Mouse (Mus musculus) layer of hippocampus, postnatal 10 days (tissue): ENCODE data around the gene Gm49378. TPM values are rescaled to one million over a fixed set of nuclear protein-coding genes. Genes with fewer than 3 reads are reported as not detected.

Experiments
- DNase-seq, 2 experiments: peaks; one replicate each; pipeline ENCODE4 v3.0.0; 2021; ENCODE audit warnings: low spot score in 2 of 2
- total RNA-seq, 2 experiments: library from RNA; stranded (reverse); gene quantifications; 2 replicates each; pipeline ENCODE4 v1.2.3; 2021

Gm49378 gene
- total RNA-seq, 2 experiments from 2014 or later: 3.0 to 6.1 TPM

DNA sequence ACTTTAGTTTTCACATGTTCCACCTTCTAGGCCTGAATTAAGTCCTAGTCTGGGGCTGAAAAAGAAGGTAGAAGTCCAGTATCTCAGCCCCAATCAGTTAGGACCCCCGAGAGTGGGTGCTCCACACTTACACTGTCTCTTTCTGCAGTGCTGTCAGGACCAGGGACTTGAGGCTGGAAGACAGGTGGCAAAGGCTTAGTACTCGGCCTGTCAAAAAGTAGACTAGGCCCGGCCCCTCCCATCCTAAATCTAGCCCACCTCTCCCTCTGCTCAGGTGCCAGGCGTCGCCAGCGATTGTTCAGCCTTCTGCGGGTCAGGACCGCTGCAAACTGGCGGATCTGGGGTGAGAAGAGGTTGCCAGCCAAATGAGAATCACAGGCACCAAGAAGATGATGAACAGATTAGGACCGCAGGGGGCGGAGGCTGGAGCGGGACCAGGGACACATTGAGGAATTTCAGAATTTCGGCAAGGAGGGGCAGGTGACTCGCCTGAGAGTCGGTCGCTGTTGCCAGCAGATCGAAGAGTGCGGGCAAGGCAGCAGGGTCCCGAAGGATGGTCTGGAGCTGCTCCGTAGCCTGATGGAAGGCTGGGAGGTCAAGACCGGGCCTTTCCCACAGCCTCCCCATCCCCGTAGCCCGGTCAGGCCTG, 2.7 kb downstream of the Gm49378 start:
- no peak for DNase-seq

DNA sequence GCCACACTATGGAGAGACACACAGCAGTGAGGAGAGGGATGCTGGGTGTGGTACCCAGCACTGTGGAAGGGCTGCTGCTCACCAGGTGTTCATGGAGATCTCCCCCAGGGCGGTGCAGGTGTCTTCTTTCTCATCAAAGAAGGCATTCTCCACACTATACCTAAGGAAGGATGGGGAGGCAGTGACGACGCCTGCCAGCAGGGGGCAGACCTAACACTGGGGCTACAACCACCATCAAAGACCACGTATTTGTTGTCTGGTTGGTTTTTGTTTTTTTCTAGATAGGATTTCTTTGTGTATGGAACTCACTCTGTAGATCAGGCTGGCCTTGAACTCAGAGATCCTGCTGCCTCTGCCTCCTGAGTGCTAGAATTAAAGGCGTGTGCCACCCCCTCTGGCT, 8.4 kb downstream of the Gm49378 start:
- peak; percentile 44 to 45 for DNase-seq

DNA sequence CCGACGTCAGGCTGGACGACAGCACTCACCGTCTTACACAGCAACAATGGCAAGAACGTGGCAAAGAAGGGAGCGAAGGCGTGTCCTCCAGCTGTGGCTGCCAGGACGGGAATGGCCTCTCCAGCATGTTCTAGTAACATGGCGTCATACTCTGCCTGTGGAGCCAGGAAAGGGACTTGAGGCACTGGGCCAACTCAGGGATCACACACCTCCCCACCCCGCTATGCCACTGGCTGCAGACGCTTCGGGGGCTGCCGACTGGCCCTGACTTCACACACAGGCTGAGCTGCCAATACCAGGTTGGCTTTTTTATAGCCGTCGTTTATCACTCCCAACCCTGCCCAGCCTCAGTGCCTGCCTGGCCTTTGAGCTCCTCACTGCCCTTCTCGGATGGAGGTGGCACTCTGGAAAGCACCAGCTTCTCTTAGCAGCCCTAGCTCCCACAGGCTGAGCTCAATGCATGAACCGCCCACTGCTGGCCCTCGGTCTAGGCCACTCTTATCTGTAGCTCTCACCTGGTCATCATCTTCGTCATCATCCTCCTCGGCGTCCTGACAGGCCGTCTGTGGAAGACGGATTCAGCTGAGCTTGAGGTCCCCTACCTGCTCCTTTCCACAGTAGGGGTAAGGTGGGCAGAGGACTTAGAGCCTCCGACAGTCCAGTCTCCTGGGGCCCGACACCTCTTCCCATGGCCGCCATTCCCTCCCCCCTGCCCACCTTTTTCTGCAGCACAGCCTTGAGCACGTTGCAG, 9.4 kb downstream of the Gm49378 start:
- no peak for DNase-seq

DNA sequence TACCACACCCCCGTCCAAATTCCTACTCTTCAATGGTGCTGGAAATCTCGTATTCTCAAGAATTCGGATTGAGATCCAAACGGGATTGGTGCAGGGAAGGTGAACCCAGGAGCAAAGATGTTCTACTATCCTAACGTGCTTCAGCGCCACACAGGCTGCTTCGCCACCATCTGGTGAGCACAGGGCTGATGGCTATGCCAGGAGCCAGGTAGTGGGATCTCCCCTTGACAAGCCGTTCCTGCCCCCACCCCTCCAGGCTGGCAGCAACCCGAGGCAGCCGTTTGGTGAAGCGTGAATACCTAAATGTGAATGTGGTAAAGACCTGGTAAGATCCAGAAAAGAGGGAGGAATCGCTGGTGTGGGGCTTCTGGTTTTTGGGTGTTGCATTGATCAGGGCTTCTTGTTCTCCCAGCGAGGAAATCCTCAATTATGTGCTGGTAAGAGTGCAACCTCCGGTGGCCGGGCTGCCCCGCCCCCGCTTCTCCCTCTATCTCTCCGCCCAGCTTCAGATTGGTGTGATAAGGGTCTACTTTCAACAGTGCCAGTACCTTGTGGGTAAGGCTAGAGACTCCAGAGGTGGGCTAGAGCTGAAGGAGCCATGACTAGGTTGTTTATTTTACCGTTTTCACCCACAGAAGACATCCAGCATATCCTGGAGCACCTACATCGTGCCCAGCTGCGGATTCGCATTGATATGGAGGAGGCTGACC, 19.1 kb downstream of the Gm49378 start:
- DNase-seq: no peak

DNA sequence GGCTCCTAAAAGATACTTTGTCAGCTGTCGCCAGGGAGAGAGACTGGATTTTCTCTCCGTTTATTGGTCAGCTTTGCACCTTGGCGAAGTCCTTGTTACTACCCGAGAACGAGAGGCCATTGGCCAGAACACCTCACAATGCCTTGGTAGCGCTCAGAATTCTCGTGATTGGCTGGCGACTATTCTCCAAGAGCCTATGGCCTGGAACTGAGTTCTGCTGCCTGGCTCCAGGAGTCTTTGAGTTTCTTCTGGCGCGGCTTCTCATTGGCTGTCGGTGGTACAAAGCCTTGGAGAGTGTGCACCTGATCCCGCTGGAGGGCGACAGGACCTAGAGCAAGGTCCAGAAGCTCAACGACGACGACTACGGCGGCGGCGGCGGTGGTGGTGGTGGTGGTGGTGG, 19.9 kb downstream of the Gm49378 start, which contains the start of gene Rec8:
Gene Rec8, plus strand, starts transcription at position 216 of the 400 bp plus-strand sequence.
- DNase-seq: no peak

DNA sequence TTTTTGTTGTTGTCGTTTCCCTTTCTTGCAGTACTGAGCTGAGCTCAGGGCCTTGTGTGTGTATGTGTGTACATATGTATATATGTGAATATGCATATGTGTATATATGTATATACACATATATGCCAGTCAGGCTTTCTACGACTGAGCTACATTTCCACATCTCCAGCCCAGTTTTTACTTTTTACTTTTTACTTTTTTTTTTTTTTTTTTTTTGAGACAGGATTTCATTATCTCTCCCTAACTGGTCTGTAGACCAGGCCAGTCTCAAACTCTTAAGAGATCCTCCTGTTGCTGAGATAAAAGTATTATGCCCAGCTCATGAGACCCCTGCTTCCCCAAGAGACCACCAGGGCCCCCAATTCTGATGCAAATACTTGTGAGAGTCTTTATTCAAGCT, 20.9 kb downstream of the Gm49378 start:
- DNase-seq: no peak

DNA sequence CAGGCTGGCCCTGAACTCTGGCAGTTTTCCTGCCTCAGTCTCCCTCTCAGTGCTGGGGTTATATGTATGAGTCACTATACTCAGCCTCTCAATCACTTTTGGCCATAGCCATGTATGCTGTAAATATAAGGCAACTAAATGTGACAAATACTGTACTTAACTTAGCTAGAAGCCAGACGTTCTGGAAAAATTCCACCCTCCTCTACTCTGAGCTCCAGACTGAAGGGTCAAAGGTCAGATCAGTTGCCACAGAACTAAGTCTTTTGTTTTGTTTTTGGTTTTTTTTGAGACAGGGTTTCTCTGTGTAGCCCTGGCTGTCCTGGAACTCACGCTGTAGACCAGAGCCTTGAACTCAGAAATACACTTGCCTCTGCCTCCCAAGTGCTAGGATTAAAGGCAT, 21.8 kb downstream of the Gm49378 start:
- no peak for DNase-seq

DNA sequence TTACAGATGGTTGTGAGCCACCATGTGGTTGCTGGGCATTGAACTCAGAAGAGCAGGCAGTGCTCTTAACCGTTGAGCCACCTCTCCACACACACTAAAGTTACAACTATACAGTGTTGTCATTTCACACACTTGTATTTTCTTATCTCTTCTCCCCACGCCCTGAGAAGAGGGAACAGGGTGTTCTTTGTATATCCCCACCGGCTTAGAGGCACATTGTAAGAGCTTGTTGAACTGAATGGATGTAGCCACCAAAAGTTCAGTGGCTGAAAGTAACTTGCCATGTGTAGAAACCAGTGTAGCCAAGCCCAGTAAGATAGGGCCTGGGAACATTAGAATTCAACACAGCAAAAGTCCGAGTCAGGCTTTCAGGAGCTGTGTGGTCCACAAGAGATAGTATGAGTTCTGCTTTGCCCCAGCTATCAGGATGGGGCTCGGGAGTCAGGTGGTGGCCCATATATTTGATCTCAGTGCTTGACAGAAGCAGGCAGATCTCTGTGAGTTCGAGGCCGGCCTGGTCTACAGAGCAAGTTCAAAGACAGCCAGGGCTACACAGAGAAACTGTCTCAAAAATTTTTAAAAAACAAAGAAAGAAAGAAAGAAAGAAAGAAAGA, 23.0 kb downstream of the Gm49378 start:
- no peak for DNase-seq

DNA sequence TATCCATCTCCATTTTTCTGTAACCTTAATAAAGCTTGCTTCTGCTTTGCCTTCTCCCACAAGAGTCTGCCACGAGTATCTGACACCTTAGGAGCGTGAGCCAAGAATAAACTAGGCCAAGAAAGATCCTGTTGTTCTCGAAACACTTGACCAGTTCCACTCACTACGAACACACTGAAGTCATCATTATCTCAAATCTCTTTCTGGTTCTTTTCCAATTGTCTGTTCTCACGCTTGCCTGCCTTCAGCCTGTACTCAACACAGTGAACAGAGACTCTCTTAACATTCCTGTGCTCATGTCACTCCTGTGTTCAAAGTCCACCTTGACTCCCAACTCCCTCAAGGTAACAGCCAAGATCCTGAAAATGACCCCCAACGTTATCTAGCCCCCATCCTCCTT, 24.3 kb downstream of the Gm49378 start:
- DNase-seq: no peak

DNA sequence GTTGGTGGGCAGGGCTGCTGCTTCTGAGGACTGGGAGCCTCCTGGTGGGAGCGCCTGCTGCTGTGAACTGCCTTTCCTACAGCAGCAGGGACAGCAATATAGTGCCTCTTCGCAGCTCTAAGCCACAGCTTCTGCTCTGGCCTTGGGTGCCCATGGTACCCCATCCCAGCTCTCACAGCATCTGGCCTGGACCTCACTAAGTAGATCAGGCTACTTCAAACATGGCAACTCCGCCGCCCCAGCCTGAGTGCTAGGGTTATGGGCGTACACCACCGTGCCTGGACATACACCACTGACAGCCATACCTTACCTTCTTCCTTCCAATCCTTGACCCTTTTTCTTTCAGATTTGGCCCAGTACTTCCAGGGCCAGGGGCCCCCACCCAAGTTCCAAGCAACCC, 29.4 kb downstream of the Gm49378 start:
- no peak for DNase-seq

DNA sequence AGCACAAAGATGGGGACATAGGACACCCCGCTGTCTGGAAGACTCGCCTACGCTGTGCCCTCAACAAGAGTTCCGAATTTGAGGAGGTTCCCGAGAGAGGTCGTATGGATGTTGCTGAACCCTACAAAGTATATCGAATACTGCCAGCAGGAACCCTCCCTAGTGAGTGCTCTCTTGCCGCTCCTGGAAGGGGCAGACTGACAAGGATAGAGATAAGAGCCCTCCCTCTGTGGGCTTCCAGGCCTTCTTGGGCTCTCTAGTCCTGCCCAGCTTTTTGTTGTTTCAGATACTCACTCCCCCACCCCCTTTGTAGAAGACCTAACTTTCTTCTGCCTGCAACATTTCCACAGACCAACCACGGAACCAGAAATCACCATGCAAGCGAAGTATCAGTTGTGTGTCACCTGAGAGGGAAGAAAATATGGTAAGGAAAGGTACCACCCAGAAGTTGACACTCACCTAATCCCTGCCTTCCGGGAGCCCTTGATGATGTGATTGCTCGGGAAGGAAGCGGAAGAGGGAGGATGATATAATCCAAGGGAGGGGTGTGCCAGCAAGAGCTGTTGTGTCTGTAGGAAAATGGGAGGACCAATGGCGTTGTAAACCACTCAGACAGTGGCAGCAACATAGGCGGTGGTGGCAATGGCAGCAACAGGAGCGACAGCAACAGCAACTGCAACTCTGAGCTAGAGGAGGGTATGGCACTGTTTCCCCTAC, 31.8 kb downstream of the Gm49378 start:
- no peak for DNase-seq

DNA sequence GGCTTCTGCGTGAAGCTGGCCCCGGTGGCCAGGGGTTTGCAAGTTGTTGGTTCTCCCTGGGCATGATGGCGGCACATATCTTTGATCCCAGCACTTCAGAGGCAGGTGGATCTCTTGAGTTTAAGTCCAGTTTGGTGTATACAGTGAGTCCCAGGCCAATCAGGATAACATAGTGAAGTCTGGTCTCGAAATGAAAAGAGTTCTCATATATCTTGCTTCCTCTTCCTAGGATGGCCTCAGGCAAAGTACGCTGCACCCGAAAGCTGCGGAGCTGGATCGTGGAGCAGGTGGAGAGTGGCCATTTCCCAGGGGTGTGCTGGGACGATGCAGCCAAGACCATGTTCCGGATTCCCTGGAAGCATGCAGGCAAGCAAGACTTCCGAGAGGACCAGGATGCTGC, 32.9 kb downstream of the Gm49378 start:
- DNase-seq: no peak

DNA sequence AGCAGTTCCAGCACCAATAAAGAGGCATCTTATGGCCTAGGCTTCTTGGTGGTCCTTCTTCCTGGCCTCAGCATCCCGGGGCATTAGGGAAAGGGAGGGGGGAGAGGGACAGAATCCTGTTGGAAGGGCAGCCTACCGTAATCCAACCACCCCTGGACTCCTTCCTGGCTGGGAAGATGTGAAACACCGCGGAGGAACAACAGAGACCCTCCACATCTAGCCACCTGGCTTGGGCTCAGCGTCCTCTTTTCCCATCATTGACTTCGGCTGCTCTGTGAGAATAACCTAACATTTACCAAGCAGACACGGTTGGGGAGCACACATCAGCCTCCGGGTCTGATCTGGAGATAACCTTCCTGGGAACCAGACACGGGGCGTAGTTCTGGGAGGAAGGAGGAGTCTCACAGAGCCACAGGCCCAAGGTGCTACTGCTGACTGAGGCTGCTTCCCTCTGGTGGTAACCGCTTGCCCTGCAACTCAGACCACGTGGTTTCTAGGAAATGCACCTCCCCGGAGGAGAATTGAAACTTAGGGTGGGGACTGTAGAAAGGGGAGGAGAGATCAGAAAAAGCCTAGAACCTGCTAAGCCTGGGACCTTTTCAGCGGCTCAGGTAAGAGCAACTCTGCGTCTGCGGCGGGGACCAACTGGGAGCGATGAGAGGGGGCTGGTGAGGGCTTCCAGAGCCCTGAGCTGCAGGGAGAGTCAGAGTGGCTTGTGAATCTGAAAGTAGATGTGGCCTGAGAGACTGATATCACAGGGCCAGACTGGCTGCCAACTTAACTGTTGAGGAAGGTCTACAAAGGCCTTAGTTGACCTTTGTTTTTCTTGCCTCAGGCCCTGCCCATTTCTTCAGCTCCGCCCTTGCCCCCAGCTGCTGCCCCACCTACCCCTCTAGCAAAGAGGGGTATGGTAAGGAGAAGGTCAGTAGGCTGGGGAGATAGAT, 33.8 kb downstream of the Gm49378 start:
- DNase-seq: peak; percentile 85 to 91

DNA sequence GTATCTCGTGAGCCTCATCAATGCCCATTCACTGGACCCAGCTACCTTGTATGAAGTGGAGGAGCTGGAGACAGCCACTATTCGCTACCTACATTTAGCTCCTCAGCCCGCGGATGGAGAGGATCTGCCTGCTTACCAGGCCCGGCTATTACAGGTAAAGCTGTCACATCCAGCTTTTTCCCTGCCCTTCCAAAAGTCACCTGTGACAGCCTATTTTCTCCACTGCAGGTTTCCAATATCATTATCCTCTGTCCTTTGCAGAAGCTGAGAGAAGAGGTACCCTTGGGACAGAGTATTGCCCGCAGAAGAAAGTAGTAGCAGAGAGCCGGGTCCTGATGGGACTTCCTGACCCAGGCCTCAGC, 34.4 kb downstream of the Gm49378 start, which contains the start of gene Irf9:
Gene Irf9, plus strand, starts transcription at position 301 of the 362 bp plus-strand sequence.
- DNase-seq: no peak

DNA sequence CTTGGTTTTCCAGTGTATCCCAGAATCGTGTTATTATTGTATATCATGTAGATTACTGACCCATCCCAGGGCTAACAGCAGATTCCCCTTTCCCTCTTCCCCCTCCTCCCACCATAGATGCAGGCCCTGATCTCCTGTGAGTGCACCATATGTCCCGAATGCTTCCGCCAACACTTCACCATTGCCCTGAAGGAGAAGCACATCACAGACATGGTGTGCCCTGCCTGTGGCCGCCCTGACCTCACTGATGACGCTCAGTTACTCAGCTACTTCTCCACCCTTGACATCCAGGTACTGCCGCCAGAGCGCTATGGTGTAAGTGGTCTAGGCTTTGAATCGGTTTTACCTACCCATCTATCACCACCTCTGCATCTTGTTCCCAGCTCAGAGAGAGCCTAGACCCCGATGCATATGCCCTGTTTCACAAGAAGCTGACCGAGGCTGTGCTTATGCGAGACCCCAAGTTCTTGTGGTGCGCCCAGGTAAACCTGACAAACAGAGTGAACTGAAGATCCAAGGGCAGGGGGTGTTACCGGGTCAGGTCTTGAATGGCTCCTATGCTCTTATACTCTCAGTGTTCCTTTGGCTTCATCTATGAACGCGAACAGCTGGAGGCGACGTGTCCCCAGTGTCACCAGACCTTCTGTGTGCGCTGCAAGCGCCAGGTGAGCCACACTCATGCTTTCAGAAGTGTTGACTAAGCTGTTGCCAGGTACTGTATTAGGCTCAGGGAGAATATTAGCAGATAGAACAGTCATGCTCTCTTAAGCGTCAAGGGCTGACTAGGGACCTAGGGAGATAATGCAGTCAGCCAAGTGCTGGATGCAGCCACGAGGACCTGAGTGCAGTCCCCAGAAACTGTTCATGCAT, 38.9 kb downstream of the Gm49378 start:
- no peak for DNase-seq

DNA sequence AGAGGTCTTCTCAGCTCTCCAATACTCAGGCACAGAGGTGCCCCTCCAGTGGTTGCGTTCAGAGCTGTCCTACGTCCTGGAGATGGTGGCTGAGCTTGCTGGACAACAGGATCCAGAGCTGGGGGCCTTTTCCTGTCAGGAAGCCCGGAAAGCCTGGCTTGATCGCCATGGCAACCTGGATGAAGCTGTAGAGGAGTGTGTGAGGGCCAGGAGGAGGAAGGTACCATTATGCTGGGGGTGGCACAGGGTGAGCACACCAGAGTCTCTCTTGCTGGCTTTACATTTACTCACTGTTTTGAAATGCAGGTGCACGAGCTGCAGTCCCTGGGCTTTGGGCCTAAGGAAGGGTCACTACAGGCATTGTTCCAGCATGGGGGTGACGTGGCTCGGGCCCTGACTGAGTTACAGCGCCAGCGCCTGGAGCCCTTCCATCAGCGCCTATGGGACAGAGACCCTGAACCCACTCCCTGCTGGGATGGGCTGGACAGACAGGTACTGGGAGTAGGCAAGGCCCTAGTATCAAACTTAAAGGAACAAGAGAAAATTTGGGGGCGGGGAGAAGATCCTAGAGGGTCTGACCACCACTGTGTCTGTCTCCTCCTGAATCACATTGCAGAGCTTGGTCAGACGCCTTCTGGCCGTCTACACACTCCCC, 41.5 kb downstream of the Gm49378 start:
- peak; percentile 45 to 58 for DNase-seq

DNA sequence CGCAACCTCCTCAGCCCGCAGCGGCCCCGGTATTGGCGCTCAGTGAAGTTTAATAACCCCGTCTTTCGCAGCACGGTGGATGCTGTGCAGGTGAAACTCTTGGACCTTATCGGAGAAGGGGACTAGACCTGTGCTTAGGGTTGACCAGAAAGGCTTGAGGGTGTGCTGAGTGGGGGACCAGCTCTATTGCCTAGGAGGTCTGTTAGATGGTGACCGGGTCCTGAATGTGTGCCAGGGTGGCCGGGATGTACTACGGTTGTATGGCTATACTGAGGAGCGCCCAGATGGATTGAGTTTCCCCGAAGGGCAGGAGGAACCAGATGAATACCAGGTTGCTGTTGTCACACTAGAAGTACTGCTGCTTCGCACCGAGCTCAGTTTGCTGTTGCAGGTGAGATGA, 45.5 kb downstream of the Gm49378 start:
- no peak for DNase-seq

DNA sequence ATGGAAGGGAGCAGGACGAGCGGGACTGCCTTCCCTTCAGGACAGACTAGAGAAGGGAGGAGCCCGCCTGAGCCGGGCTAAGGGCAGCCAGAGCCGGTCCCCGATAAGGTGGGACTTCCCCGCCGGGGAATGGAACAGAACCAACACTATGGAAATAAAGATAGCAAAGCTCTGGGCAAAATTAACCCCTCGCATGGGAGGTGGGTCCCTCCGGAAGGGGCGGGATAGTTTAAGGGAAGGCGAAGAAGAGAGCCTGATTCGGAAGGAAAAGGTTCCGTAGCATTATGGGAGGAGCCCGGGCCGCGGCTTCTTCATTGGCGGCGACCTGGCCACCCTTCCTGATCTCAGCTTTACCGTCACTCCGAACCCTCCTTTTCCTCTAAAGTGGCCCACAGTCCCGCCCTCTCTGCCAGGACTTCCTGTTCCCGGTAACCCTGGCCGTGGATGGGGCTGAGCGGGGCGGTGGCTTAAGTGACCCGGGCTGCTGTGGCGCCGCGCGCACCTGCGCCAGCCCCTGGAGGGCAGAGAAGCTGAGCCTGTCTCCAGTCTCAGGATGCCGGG, 46.3 kb downstream of the Gm49378 start, which contains the start of gene Rnf31:
Gene Rnf31, plus strand, starts transcription at position 378 of the 561 bp plus-strand sequence.
- DNase-seq: peak; percentile 84 to 90
